Mouse (Mus musculus): ENCODE results near the gene Dcaf1. TPM values are rescaled to one million over a fixed set of nuclear protein-coding genes. Genes with fewer than 3 reads are reported as not detected.

The Dcaf1 gene
- total RNA-seq (2014; rRNA removed), result 23.4 and 27.2 TPM in 2 replicates
- 7.4 and 7.6 TPM in 2 replicates for polyA plus RNA-seq (2015; fragmentation: Nextera tagmentation; extraction: Ambion mirVana)

- under 1% methylated on average over 57 of the region's 71 CpGs for WGBS
- TF ChIP-seq CTCF (IDR thresholded peaks at IDR 0.05), result peak; percentile 37
- no peaks in the 10 kb centered on the region for H3K27me3 ChIP-seq (ENCODE audit: insufficient read depth, low read length)
- H3K27ac ChIP-seq (ENCODE audit: low read depth, low read length), result peak within 1 kb of the TSS; percentile 85
- peak; percentile 99 for ATAC-seq (ENCODE audit: low FRiP score)
- H3K36me3 ChIP-seq (ENCODE audit: insufficient read depth, low read length), result no peaks in the 10 kb centered on the region
- no peaks in the 10 kb centered on the region for H3K9me3 ChIP-seq (ENCODE audit: low read length)
- peak within 1 kb of the TSS; percentile 97 for H3K4me2 ChIP-seq (ENCODE audit: low read depth, low read length, poor library complexity, severe bottlenecking)
- H3K9ac ChIP-seq (replicated peaks; ENCODE audit: low read length, poor library complexity, severe bottlenecking), result peak within 1 kb of the TSS; percentile 71
- H3K4me3 ChIP-seq (ENCODE audit: low read depth, low read length), result peak within 1 kb of the TSS; percentile 91
- H3K4me1 ChIP-seq (ENCODE audit: insufficient read depth, low read length), result no peaks in the 10 kb centered on the region
- DNase-seq (ENCODE audit: low spot score), result peak; percentile 99
Measured at GRCm38 (mm10) chr9:106821618-106822380, at the start of gene Dcaf1. TSS of gene Dcaf1 (plus strand) at chr9:106821874.

GRCm38 (mm10) chr9:106776116-106776515, 45.6 kb upstream of the Dcaf1 start:
- H3K9ac ChIP-seq (replicated peaks; ENCODE audit: low read length, poor library complexity, severe bottlenecking), result no peak overlapping the region
- H3K27me3 ChIP-seq (ENCODE audit: insufficient read depth, low read length), result no peaks in the 10 kb centered on the region
- ATAC-seq (ENCODE audit: low FRiP score), result no peak
- no peak overlapping the region for H3K4me2 ChIP-seq (ENCODE audit: low read depth, low read length, poor library complexity, severe bottlenecking)
- no peaks in the 10 kb centered on the region for H3K4me1 ChIP-seq (ENCODE audit: insufficient read depth, low read length)
- DNase-seq (ENCODE audit: low spot score), result no peak
- no peaks in the 10 kb centered on the region for H3K9me3 ChIP-seq (ENCODE audit: low read length)
- H3K27ac ChIP-seq (ENCODE audit: low read depth, low read length), result no peak overlapping the region
- H3K36me3 ChIP-seq (ENCODE audit: insufficient read depth, low read length), result no peaks in the 10 kb centered on the region
- TF ChIP-seq CTCF (IDR thresholded peaks at IDR 0.05), result no peak
- no peak overlapping the region for H3K4me3 ChIP-seq (ENCODE audit: low read depth, low read length)
- WGBS, result 92% methylated on average over 1 of the region's 1 CpGs

GRCm38 (mm10) chr9:106777423-106777822, 44.3 kb upstream of the Dcaf1 start:
- 92% methylated on average over 3 of the region's 3 CpGs for WGBS
- Histone ChIP-seq H3K27me3 (ENCODE audit: insufficient read depth, low read length) (no peaks in the 10 kb centered on the region), H3K9me3 (ENCODE audit: low read length) (no peaks in the 10 kb centered on the region), H3K27ac (ENCODE audit: low read depth, low read length) (no peak overlapping the region), H3K4me3 (ENCODE audit: low read depth, low read length) (no peak overlapping the region), H3K4me1 (ENCODE audit: insufficient read depth, low read length) (no peaks in the 10 kb centered on the region), H3K36me3 (ENCODE audit: insufficient read depth, low read length) (no peaks in the 10 kb centered on the region), H3K4me2 (ENCODE audit: low read depth, low read length, poor library complexity, severe bottlenecking) (no peak overlapping the region), H3K9ac (replicated peaks; ENCODE audit: low read length, poor library complexity, severe bottlenecking) (no peak overlapping the region)
- DNase-seq (ENCODE audit: low spot score), result no peak
- no peak for ATAC-seq (ENCODE audit: low FRiP score)
- TF ChIP-seq CTCF (IDR thresholded peaks at IDR 0.05), result no peak

- Histone ChIP-seq H3K4me2 (ENCODE audit: low read depth, low read length, poor library complexity, severe bottlenecking) (no peak overlapping the region), H3K4me3 (ENCODE audit: low read depth, low read length) (no peak overlapping the region), H3K9me3 (ENCODE audit: low read length) (no peaks in the 10 kb centered on the region), H3K9ac (replicated peaks; ENCODE audit: low read length, poor library complexity, severe bottlenecking) (no peak overlapping the region), H3K27me3 (ENCODE audit: insufficient read depth, low read length) (no peaks in the 10 kb centered on the region), H3K36me3 (ENCODE audit: insufficient read depth, low read length) (no peaks in the 10 kb centered on the region), H3K27ac (ENCODE audit: low read depth, low read length) (no peak overlapping the region), H3K4me1 (ENCODE audit: insufficient read depth, low read length) (no peaks in the 10 kb centered on the region)
- WGBS, result 88% methylated on average over 4 of the region's 4 CpGs
- ATAC-seq (ENCODE audit: low FRiP score) (no peak), DNase-seq (ENCODE audit: low spot score) (no peak)
- TF ChIP-seq CTCF (IDR thresholded peaks at IDR 0.05), result no peak
Measured at GRCm38 (mm10) chr9:106778319-106778718, 43.4 kb upstream of the Dcaf1 start.

GRCm38 (mm10) chr9:106780086-106780485, 41.6 kb upstream of the Dcaf1 start:
- Histone ChIP-seq H3K9ac (replicated peaks; ENCODE audit: low read length, poor library complexity, severe bottlenecking) (no peak overlapping the region), H3K4me1 (ENCODE audit: insufficient read depth, low read length) (no peaks in the 10 kb centered on the region), H3K9me3 (ENCODE audit: low read length) (no peaks in the 10 kb centered on the region), H3K36me3 (ENCODE audit: insufficient read depth, low read length) (no peaks in the 10 kb centered on the region), H3K4me2 (ENCODE audit: low read depth, low read length, poor library complexity, severe bottlenecking) (no peak overlapping the region), H3K4me3 (ENCODE audit: low read depth, low read length) (no peak overlapping the region), H3K27me3 (ENCODE audit: insufficient read depth, low read length) (no peaks in the 10 kb centered on the region), H3K27ac (ENCODE audit: low read depth, low read length) (no peak overlapping the region)
- WGBS, result 89% methylated on average over 3 of the region's 3 CpGs
- DNase-seq (ENCODE audit: low spot score) (no peak), ATAC-seq (ENCODE audit: low FRiP score) (no peak)
- TF ChIP-seq CTCF (IDR thresholded peaks at IDR 0.05), result no peak

GRCm38 (mm10) chr9:106783554-106783953, 38.1 kb upstream of the Dcaf1 start:
- TF ChIP-seq CTCF (IDR thresholded peaks at IDR 0.05), result no peak
- Histone ChIP-seq H3K9ac (replicated peaks; ENCODE audit: low read length, poor library complexity, severe bottlenecking) (no peak overlapping the region), H3K36me3 (ENCODE audit: insufficient read depth, low read length) (no peaks in the 10 kb centered on the region), H3K4me3 (ENCODE audit: low read depth, low read length) (no peak overlapping the region), H3K9me3 (ENCODE audit: low read length) (no peaks in the 10 kb centered on the region), H3K27ac (ENCODE audit: low read depth, low read length) (no peak overlapping the region), H3K4me1 (ENCODE audit: insufficient read depth, low read length) (no peaks in the 10 kb centered on the region; the same call in 1 of the 2 replicates), H3K27me3 (ENCODE audit: insufficient read depth, low read length) (no peaks in the 10 kb centered on the region), H3K4me2 (ENCODE audit: low read depth, low read length, poor library complexity, severe bottlenecking) (no peak overlapping the region)
- no peak for ATAC-seq (ENCODE audit: low FRiP score)
- WGBS, result 96% methylated on average over 2 of the region's 2 CpGs
- DNase-seq (ENCODE audit: low spot score), result no peak
